ENCODE assay signal across 8 mouse cellular contexts in the genomic region with DNA sequence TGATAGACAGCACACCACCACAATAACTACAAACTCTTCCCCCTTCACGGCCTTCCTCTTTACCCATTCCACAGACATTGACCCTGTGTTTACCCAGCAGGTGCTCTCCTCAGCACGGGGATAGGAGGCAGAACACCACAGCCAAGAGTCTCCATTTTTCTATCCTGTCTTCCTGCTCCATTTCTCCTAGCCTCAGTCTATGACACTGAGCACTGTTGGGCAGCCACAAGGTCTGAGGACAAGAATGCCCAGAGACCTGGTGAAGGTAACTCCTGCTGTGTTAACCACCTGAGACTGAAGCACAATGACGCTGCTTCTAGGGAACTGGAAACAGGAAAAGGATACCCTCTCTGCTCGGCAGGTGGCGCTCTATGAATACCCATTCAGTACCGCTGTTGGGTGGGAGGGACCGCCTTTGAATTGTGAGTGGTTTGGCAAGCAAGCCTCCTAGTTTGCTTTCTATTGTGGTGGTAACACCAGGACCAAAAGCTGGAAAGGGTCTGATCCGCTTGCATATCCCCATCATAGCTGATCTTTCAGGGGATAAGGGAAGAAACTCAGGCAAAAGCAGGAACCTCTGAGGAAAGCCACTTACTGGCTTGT. TPM values are rescaled to one million over a fixed set of nuclear protein-coding genes. Genes with fewer than 3 reads are reported as not detected.
A peak's percentile ranks its signal among the peaks of the same experiment; 100 is the strongest.
DNase-seq lines count a peak whose midpoint lies in the region; ATAC-seq and TF ChIP-seq lines count a peak whose summit lies in the region.

No protein-coding gene starts in this region.

- no peaks in the 10 kb centered on the region for H3K79me2 ChIP-seq in liver, adult 2 months (ENCODE audit: control insufficient read depth, insufficient read depth, low read length)

- no peaks in the 10 kb centered on the region; the same call in 1 of the 2 replicates for H3K4me1 ChIP-seq in liver, adult 2 months (ENCODE audit: control insufficient read depth, insufficient read depth, low read length)
- no peaks in the 10 kb centered on the region for H3K4me1 ChIP-seq in neural tube, embryonic 12.5 days

- H3K9ac ChIP-seq in liver, adult 2 months (ENCODE audit: low read depth, low read length), result no peak overlapping the region
- H3K9ac ChIP-seq in neural tube, embryonic 12.5 days, result no peak overlapping the region

- no peak overlapping the region for H3K27ac ChIP-seq in gastrocnemius, adult 2 months
- H3K27ac ChIP-seq in liver, adult 2 months (replicated peaks; ENCODE audit: insufficient read depth, low read depth, low read length), result no peak overlapping the region
- H3K27ac ChIP-seq in neural tube, embryonic 12.5 days, result no peak overlapping the region

- intact Hi-C loops in gastrocnemius, adult 2 months (cut with DNase I), result loop anchor here (1.0 to 10.0 kb wide), 2 partner anchors 188 to 276 kb away; no protein-coding TSS in a partner anchor

- H3K4me3 ChIP-seq in gastrocnemius, adult 2 months, result no peak overlapping the region
- no peak overlapping the region for H3K4me3 ChIP-seq in liver, adult 2 months (ENCODE audit: insufficient read depth, low read depth, low read length)
- H3K4me3 ChIP-seq in neural tube, embryonic 12.5 days, result no peak overlapping the region

- peaks cover 7% of the 10 kb centered on the region for H3K36me3 ChIP-seq in liver, adult 2 months (ENCODE audit: control insufficient read depth, insufficient read depth, low read length)
- peaks cover 84% of the 10 kb centered on the region for H3K36me3 ChIP-seq in neural tube, embryonic 12.5 days

- no peaks in the 10 kb centered on the region for H3K27me3 ChIP-seq in liver, adult 2 months (ENCODE audit: control insufficient read depth, insufficient read depth, low read length)
- no peaks in the 10 kb centered on the region for H3K27me3 ChIP-seq in neural tube, embryonic 12.5 days (replicated peaks)

- peak; percentile 88 for TF ChIP-seq CTCF in gastrocnemius, adult 2 months (IDR thresholded peaks at IDR 0.05)
- peak; percentile 82 for TF ChIP-seq CTCF in liver, adult 2 months (IDR thresholded peaks at IDR 0.05; ENCODE audit: low read depth, low read length)

- 35% methylated on average over 8 of the region's 8 CpGs for WGBS in liver, adult 2 months
- 51% methylated on average over 8 of the region's 8 CpGs for WGBS in neural tube, embryonic 12.5 days

- H3K9me3 ChIP-seq in neural tube, embryonic 12.5 days, result no peaks in the 10 kb centered on the region

- DNase-seq in A20 (ENCODE audit: low read depth, low spot score), result peak; percentile 71
- DNase-seq in cerebellum, postnatal 4 days (ENCODE audit: low spot score in 2 of 2), result peak; percentile 49 to 65
- peak; percentile 79 for DNase-seq in gastrocnemius, adult 2 months
- peak; percentile 77 for DNase-seq in kidney, adult 9 months
- DNase-seq in liver, adult 2 months (ENCODE audit: extremely low read depth, low read depth, low spot score), result peak; percentile 34
- peak; percentile 47 for DNase-seq in telencephalon, adult 2 months (ENCODE audit: low read depth, low spot score)

- TF ChIP-seq POLR2A in liver, adult 2 months (IDR thresholded peaks at IDR 0.05; ENCODE audit: extremely low read depth, insufficient read depth, low read length), result no peak

- peak; percentile 91 for ATAC-seq in activated CD4-positive, CD25-positive, alpha-beta regulatory T cell, adult 4 months
- ATAC-seq in neural tube, embryonic 12.5 days (ENCODE audit: low FRiP score, low read depth), result peak; percentile 50

- no peak overlapping the region for H3K4me2 ChIP-seq in neural tube, embryonic 12.5 days (replicated peaks)

RNA-seq across cellular contexts. Expression of gene Poglut1, which starts 13.4 kb away (rescaled TPM):
- 10 to 100 TPM; 32.4 to 38.7 TPM for polyA plus RNA-seq in activated CD4-positive, CD25-positive, alpha-beta regulatory T cell, adult 4 months (2017; shearing (Covaris generic))
- 1 to 10 TPM; 8.5 TPM for total RNA-seq in gastrocnemius, adult 2 months (2021)
- total RNA-seq in liver, adult 2 months (2014; rRNA removed), result 12.6 and 12.9 TPM in 2 replicates
- polyA plus RNA-seq in liver, adult 2 months (2012; rRNA removed), result 5.6 and 6.9 TPM in 2 replicates
- polyA plus RNA-seq in neural tube, embryonic 12.5 days (2016; fragmentation: Nextera tagmentation; extraction: Ambion mirVana), result 70.2 and 72.9 TPM in 2 replicates

RNA-seq across cellular contexts. Expression of gene Timmdc1, which starts 14.2 kb away (rescaled TPM):
- 10 to 100 TPM; 11.4 to 15.4 TPM for polyA plus RNA-seq in activated CD4-positive, CD25-positive, alpha-beta regulatory T cell, adult 4 months (2017; shearing (Covaris generic))
- total RNA-seq in gastrocnemius, adult 2 months (2021), result 10 to 100 TPM; 40.9 to 54.9 TPM
- 29.7 and 35.7 TPM in 2 replicates for total RNA-seq in liver, adult 2 months (2014; rRNA removed)
- 30.4 and 34.1 TPM in 2 replicates for polyA plus RNA-seq in liver, adult 2 months (2012; rRNA removed)
- polyA plus RNA-seq in neural tube, embryonic 12.5 days (2016; fragmentation: Nextera tagmentation; extraction: Ambion mirVana), result 31.6 and 38.3 TPM in 2 replicates

RNA-seq across cellular contexts. Expression of gene Tmem39a, which starts 21.9 kb away (rescaled TPM):
- polyA plus RNA-seq in activated CD4-positive, CD25-positive, alpha-beta regulatory T cell, adult 4 months (2017; shearing (Covaris generic)), result 10 to 100 TPM; 33.5 to 37.3 TPM
- 10 to 100 TPM; 17.4 to 20.7 TPM for total RNA-seq in gastrocnemius, adult 2 months (2021)
- 8.1 and 9.3 TPM in 2 replicates for total RNA-seq in liver, adult 2 months (2014; rRNA removed)
- polyA plus RNA-seq in liver, adult 2 months (2012; rRNA removed), result 37.5 and 58.4 TPM in 2 replicates
- polyA plus RNA-seq in neural tube, embryonic 12.5 days (2016; fragmentation: Nextera tagmentation; extraction: Ambion mirVana), result 67.1 and 68.6 TPM in 2 replicates
